9 mouse cellular contexts compared by ENCODE assay signal in the genomic region with DNA sequence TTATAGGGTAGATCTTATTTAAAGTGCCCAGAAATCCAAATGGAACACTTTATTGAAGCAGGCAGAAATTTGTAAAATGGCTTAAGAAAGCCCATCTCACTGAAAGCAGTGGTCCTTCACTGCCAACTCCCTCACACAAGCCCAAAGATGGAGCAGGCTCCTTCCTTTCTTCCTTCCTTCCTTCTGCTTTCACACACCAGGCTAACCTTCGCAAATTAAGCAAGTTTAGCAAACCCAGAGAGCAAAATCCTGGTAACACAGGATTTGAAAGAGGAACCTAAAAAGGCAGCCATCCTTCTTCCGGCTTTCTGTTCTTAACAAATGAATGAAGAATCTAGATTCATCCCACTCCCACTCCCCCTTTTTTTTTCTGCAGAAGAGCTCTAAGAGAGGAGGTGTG.
DNase-seq lines count a peak whose midpoint lies in the region; ATAC-seq lines count a peak whose summit lies in the region.
"Had no signal": no experiment of that assay in that cellular context is flagged by ENCODE, and none has a peak within 500 bp of the region (broad histone marks: within the 10 kb centered on the region; RNA-seq: fewer than 3 reads in every experiment).

No protein-coding gene starts in this region.

- no peak for DNase-seq in kidney, postnatal 4 days
- no peak for DNase-seq in forebrain, embryonic 14.5 days (ENCODE audit: low spot score)
- no peak for DNase-seq in thymus, postnatal 14 days
- no peak for DNase-seq in MN1 (ENCODE audit: low spot score)
- DNase-seq: adrenal gland, postnatal 14 days had no signal

- ATAC-seq in kidney, embryonic 16.5 days (ENCODE audit: low FRiP score, low TSS enrichment), result no peak
- no peak for ATAC-seq in forebrain, embryonic 14.5 days
- ATAC-seq in intestine, embryonic 15.5 days, result no peak
- no peak for ATAC-seq in neural tube, embryonic 12.5 days (ENCODE audit: low FRiP score, low read depth)
- ATAC-seq in inflammation-experienced regulatory T-cells, adult 6 months, result no peak

- peak overlapping the region; percentile 43; the same call in 1 of the 2 replicates for H3K9ac ChIP-seq in kidney, embryonic 16.5 days (replicated peaks; ENCODE audit: low read length)
- H3K9ac ChIP-seq in forebrain, embryonic 14.5 days (ENCODE audit: low read length), result peak overlapping the region; percentile 96
- H3K9ac ChIP-seq in intestine, embryonic 15.5 days, result no peak overlapping the region
- H3K9ac ChIP-seq in neural tube, embryonic 12.5 days, result peak overlapping the region; percentile 38; the same call in 1 of the 2 replicates

- WGBS in kidney, embryonic 16.5 days, result 73% methylated on average over 2 of the region's 2 CpGs
- 57% methylated on average over 2 of the region's 2 CpGs for WGBS in forebrain, embryonic 14.5 days
- 70% methylated on average over 2 of the region's 2 CpGs for WGBS in intestine, embryonic 15.5 days
- 78% methylated on average over 2 of the region's 2 CpGs for WGBS in neural tube, embryonic 12.5 days

- H3K27me3 ChIP-seq in kidney, embryonic 16.5 days (ENCODE audit: insufficient read depth, low read length), result peaks cover 9% of the 10 kb centered on the region; the same call in 1 of the 2 replicates
- peaks cover 9% of the 10 kb centered on the region; the same call in 1 of the 2 replicates for H3K27me3 ChIP-seq in forebrain, embryonic 14.5 days (replicated peaks; ENCODE audit: control insufficient read depth, insufficient read depth, low read length)
- peaks cover 13% of the 10 kb centered on the region for H3K27me3 ChIP-seq in intestine, embryonic 15.5 days (replicated peaks)
- H3K27me3 ChIP-seq in neural tube, embryonic 12.5 days (replicated peaks), result peaks cover 24% of the 10 kb centered on the region

- peak overlapping the region; percentile 85 for H3K4me3 ChIP-seq in kidney, embryonic 16.5 days (ENCODE audit: low read length)
- peak overlapping the region; percentile 70 for H3K4me3 ChIP-seq in forebrain, embryonic 14.5 days (ENCODE audit: low read depth, low read length)
- no peak overlapping the region for H3K4me3 ChIP-seq in intestine, embryonic 15.5 days (replicated peaks)
- 0 out of 2 replicates have a peak overlapping the region, but pooled peaks have one; percentile 5 for H3K4me3 ChIP-seq in neural tube, embryonic 12.5 days

- H3K36me3 ChIP-seq in kidney, embryonic 16.5 days (ENCODE audit: insufficient read depth, low read length), result no peaks in the 10 kb centered on the region
- no peaks in the 10 kb centered on the region for H3K36me3 ChIP-seq in forebrain, embryonic 14.5 days (ENCODE audit: control insufficient read depth, insufficient read depth, low read length)
- no peaks in the 10 kb centered on the region for H3K36me3 ChIP-seq in intestine, embryonic 15.5 days
- H3K36me3 ChIP-seq in neural tube, embryonic 12.5 days, result no peaks in the 10 kb centered on the region

- H3K4me2 ChIP-seq in kidney, embryonic 16.5 days (replicated peaks; ENCODE audit: low read depth, low read length), result peak overlapping the region; percentile 95
- peak overlapping the region; percentile 86 for H3K4me2 ChIP-seq in forebrain, embryonic 14.5 days (ENCODE audit: low read length)
- H3K4me2 ChIP-seq in intestine, embryonic 15.5 days (replicated peaks), result peak overlapping the region; percentile 94
- peak overlapping the region; percentile 89 for H3K4me2 ChIP-seq in neural tube, embryonic 12.5 days (replicated peaks)

- H3K4me1 ChIP-seq in kidney, embryonic 16.5 days (ENCODE audit: insufficient read depth, low read length), result peaks cover 16% of the 10 kb centered on the region
- H3K4me1 ChIP-seq in forebrain, embryonic 14.5 days (ENCODE audit: control insufficient read depth, insufficient read depth, low read length), result 0 out of 2 replicates have a peak, but pooled peaks cover 5% of the 10 kb centered on the region
- 0 out of 2 replicates have a peak, but pooled peaks cover 2% of the 10 kb centered on the region for H3K4me1 ChIP-seq in intestine, embryonic 15.5 days (replicated peaks)
- peaks cover 28% of the 10 kb centered on the region for H3K4me1 ChIP-seq in neural tube, embryonic 12.5 days

- H3K27ac ChIP-seq in kidney, embryonic 16.5 days (ENCODE audit: low read length), result no peak overlapping the region
- no peak overlapping the region for H3K27ac ChIP-seq in forebrain, embryonic 14.5 days (ENCODE audit: low read depth, low read length)
- no peak overlapping the region for H3K27ac ChIP-seq in intestine, embryonic 15.5 days
- no peak overlapping the region for H3K27ac ChIP-seq in neural tube, embryonic 12.5 days

- H3K9me3 ChIP-seq in kidney, embryonic 16.5 days (ENCODE audit: low read length), result no peaks in the 10 kb centered on the region
- no peaks in the 10 kb centered on the region for H3K9me3 ChIP-seq in forebrain, embryonic 14.5 days (replicated peaks; ENCODE audit: control insufficient read depth, low read length)
- H3K9me3 ChIP-seq in intestine, embryonic 15.5 days, result no peaks in the 10 kb centered on the region
- no peaks in the 10 kb centered on the region for H3K9me3 ChIP-seq in neural tube, embryonic 12.5 days
